Mouse (Mus musculus) c-Kit-positive CD71-positive TER-119-negative erythroid progenitor cells, embryonic 14.5 days (primary cell): ENCODE data around the gene Ptpn11.

ENCODE experiments used
- DNase-seq: peaks from one replicate; pipeline ENCODE4 v3.0.0-alpha.2; 2013; ENCODE audit warnings: low read depth

Ptpn11 gene

DNA sequence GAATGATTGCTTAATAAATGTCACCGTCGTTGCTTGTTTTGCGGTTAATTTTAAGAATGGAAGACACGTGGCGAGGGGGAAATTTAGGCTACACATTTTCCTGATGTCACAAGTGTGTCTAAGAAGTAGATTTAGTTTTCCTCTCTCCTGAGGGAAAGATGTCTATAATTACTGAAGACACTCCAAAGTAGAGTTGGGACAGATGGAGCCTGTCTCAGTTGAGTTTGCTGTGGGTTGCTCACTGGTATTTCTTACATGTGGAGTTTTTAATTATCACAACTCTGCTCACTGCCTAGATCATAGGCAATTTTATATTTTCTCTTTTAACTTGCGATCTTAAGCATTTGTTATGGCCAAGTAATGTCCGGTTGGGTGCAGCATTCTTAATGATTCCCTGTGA is 108.6 kb downstream of the Ptpn11 start:
- DNase-seq, result no peak

DNA sequence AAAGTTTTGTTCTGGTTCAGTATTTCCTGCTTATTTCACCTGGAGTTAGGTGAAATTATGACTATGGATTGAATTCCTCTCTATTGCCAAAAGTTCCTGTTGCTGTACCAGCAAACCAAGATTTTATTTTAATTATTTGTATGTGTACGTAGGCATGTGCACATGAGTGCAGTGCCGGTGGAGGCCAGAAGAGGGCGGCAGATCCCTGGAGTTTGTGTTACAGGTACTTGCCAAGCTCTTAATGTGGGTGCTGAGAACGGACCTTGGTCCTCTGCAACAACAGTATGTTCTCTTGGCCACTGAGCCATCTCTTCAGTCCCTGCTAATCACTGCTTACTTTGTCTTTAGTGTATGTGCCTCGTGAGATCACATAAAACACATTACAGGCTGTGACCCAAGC is 109.4 kb downstream of the Ptpn11 start:
- no peak for DNase-seq
